Mouse (Mus musculus) ES-Bruce4 (cell line): ENCODE measurements around the gene Tmc1.

ENCODE experiments used
- CTCF ChIP-seq: IDR thresholded peaks from one replicate; pipeline ENCODE4 v1.8.1; 2011; ENCODE audit warnings: low read depth, low read length
- EP300 ChIP-seq: IDR thresholded peaks from 2 replicates; pipeline ENCODE4 v1.6.1; 2011; ENCODE audit warnings: low read depth, low read length; ENCODE audit not compliant: insufficient read depth
- POLR2A ChIP-seq: IDR thresholded peaks from one replicate; pipeline ENCODE4 v1.8.1; 2011; ENCODE audit warnings: low read length; ENCODE audit not compliant: insufficient read depth

- TF ChIP-seq EP300 (no peak), CTCF (no peak), POLR2A (no peak)
Observed at GRCm38 (mm10) chr19:20773941-20774340, 180.1 kb downstream of the Tmc1 start.
